Mouse (Mus musculus) embryo, embryonic 9.5 days (tissue): Measurements from ENCODE around the gene Plin1.
A peak's percentile ranks its signal among the peaks of the same experiment; 100 is the strongest.

ENCODE experiments used
- DNase-seq: peaks from one replicate; pipeline ENCODE4 v3.0.0-alpha.2; 2017; ENCODE audit errors: extremely low spot score

Gene Plin1

DNA sequence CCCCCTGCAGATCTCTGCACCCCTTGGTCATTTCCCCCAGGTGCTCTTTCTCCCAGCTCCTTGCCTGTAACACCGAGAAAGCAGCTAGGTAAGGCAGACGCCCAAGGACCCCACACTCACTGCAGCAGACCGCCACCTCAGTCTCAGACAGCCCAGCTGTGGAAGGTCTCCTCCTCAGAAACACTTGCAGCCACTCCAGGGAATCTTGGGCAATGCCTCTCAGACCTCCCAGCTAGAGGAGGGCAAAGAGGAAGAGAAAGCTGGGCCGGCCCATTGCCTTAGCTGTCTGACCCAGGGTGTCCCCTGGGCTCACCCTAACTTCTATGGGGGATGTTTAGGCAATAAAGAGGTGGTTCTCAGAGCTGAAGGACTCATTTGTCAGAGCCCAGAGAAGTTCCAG lies at the start of gene Plin1:
Plin1 (minus strand) TSS at position 282 of the 400 bp plus-strand sequence.
- DNase-seq: no peak

DNA sequence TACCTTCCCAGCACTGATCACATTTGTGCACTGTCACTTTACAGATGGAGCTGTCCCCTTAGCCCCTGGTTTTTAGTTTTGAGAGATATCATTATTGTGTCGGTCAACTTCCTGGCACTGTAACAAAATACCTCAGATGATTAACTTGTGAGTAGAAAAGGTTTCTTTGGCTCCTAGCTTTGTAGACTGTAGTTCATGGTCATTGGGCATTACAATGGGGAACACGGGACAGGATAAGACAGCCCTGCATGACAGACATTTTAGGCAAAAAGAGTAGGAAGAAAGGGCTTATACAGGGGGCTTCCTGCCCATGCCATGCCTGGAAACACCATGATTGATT lies 49.8 kb upstream of the Plin1 start:
- DNase-seq: no peak

DNA sequence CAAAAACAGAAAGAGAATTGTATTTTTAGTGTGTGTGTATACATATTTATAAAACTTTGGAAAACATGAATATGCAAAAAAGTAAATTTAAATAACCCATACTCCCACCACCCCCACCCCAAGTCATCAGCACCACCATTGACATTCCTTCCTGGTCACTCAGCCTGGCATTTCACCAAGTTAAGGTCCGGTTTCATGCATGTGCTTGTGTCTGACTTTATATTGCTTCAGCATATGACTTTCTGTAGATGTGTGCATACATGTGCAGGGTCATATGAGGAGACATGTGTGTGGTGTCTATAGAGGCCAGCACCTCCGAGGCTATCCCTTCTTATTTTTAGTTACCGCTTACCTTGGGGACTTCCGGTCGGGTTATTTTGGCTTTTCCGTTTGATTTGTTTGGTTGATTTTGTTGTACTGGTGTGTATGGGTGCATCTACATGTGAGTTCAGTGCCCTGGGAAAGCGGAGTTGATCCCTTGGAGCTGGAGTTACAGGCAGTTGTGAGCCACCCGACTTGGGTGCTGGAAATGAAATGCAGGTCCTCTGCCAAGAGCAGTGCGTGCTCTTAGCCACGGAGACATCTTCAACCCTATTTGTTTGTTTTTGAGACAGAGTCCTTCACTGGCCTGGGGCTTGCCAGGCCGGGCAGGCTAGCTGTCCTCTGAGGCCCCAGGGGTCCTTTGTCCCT lies 49.3 kb upstream of the Plin1 start:
- DNase-seq: no peak

DNA sequence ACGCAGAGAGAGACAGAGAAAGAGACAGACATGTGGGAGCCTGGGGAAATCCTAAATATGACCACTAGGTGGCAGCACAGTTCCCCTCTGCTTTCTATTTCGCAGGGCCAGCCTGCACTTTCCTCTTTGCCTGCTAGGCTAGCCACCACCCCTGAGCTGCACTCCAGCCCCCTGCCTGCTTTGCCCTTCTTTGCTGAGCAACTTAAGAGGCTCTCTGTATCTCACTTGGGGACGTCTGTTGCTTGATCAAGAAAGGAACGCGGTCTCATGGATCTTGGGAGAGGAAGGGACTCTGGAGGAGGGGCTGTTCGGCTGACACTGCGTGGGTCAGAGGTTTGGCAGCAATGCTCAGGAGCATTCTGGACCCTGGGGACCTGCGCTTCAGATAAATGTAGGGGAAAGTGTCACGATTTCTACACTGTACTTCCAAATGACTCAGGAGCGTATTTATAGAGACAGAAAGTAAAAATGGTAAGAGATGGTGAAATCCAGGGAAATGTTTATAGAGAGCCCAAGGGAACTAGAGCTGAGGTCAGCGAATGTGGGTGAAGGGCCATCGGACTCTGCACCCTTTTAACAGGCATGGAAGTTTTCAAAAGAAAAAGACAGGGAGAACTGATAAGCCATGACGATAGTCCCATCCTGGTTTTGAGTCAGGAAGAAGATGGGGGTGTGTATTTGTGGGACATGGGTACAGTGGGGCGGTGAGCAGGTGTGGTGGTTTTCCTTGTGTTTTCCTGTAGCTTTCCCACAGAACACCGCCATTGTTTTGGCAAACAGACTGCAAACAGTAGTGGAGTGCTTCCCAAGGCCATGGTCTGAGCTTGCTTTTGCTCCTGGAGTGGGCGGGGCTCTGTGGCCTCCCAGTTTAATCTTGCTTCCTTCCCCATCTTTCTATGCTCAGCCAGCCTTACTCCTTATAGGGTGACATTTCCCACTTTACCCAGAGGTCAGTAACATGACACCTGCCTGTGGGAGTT lies 48.2 kb upstream of the Plin1 start:
- peak; percentile 79 for DNase-seq

DNA sequence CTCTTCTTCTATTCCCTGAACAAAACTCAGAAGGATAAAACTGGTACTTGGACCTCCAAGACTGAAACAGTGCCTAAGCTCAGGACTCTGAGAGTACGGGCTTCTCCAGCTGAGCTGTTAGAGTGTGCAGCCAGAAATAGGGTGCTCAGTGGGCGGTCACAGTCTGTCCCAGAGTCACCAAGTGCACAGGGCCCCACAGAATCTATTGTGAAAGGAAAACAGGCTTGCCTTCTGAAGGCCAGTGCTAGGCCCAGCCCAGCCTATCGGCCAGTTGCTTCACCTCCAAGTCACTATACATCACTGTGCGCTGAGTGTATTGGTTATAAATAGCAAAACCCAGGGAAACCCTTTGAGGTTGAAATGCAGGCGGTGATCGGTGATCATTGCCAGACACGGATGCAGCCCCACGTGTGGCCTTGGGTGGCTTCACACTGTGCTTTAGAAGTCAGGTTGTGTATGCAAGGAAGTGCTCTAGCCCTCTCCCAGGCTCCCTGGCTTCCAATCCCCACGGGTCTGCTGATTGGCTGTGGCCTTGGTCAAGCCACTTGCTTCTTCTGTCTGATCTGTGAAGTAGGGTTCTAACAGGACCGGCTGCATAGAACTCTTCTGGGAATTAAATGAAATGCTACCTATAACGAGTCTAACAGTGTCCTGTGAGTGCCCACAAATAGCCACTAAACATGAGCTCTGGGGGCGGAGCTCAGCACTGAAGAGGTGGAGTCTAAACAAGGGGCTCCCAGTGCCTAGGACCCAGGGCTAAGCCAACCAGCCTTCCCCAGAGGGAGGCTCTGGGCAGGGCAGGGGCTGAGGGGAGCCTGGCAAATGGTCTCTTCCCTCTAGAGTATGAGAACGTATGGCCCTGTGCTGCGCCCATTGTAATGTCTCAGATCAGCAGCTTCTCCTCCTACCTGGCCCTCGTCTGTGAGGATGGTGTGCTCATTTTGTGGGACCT lies 39.1 kb upstream of the Plin1 start:
- no peak for DNase-seq

DNA sequence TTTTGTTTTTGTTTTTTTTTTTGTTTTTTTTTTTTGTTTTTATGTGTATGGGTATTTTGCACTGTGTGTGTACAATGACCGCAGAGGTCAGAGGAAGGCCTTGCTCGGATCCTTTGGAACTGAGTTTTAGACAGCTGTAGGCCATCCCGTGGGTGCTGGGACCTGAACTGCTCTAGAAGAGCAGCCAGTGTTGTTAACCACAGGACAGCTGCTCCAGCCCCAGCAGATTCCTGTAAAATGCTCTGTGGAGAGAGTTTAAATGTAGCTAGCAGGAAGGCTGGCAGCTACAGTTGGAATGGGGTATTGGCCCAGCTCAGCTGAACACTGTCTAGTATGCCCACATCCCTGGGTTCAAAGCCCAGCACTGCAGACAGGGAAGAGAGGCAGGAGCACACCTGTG lies 37.0 kb upstream of the Plin1 start:
- no peak for DNase-seq

DNA sequence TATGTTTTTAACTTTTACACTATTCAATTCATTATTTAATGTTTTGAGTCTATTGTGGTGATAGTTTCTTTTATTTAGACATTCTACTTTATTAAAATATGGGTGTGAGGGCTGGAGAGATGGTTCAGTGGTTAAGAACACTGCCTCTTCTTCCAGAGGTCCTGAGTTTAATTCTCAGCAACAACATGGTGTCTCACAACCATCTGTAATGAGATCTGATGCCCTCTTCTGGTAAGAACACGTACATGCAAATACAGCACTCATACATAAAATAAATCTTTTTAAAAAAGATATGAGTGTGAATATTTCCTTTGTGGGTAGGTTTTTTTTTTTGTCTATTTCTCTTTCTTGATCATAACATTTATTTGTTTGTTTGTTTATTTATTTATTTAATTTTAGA lies 33.3 kb upstream of the Plin1 start:
- no peak for DNase-seq

DNA sequence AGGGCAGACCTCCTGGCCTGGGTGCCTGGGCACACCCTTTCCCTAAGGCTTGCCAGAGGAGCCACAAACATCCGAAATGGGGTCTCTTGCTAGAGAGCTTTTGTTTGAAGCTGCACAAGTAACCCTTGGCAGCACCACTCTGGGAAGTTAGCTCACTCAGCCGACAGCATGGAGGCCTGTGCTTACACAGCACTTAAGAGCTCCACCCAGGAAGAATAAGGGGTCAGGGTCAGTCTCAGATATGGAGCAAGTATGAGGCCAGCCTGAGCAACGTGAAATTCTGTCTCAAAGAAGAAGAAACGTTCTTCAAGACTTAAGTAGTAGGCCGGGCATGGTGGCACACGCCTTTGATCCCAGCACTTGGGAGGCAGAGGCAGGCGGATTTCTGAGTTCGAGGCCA lies 29.4 kb upstream of the Plin1 start:
- no peak for DNase-seq

DNA sequence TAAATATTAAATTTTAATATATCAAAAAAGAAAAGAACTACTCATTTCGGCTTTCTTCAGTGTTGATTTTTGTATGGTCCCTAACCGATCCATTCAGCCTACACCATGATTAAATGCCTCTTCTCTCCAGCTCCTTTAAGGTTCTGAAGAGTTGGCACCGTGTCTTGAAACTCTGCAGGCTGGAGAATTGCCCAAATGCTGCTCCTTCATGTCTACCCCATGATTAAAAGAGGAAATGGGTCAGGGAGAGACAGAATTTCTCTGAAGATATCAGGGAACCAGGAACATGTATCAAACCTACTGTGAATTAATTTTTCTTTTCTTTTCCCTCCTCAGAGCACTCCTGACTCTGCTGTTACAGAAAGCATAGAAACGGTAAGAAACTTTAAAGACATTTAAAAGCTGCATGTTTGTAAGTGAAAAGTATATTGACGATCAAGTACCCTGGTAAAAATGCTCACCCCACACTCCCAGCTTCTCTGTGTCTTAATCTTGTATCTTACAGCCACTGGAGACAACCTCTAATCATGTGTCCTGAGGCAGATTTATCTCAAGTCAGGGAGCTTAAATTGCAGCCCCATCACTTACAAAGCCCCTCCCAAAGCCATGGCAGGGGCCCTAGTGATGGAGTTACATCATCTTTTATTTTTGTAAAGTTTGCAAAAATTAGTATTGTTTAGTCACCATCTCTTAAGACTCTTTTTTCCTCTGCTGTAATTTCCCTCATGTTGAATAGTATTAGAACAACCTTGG lies 28.6 kb upstream of the Plin1 start:
- DNase-seq: no peak

DNA sequence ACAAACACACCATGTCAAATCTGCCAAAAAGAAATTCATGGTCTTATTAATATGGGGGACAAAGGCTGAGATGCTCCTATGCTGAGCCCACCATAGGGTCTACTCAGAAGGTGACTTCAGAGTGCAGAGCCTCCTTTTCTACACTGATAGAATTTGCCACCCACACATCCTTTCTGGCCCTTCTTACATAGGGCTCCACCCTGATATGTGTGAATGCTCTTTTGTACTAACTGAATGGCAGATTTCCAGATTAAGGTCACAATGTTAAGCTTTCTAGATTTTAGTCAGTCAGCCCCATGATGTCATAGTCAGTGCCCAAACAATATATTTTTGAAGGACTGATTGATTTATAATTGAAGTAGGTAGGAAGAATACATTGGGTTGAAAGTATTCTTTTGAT lies 27.1 kb upstream of the Plin1 start:
- no peak for DNase-seq

DNA sequence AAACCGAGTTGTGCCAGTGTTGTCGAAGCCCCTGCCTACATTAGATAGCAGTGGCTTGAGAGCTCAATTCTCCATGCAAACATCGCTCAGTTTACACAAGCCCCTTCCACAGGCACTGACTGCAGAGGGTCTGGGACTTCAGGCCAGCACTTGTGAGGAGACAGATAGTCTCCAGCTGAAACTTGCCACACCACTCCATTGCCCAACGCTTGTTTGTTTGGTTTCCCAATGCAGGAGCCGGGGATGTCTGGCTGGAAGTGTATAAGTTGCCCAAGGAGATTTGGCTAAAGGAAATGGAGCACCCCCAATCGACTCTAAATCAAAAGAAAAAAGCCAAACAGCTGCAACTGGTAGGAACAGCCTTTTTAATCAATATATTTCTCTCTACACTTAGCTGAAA lies 25.5 kb upstream of the Plin1 start:
- no peak for DNase-seq

DNA sequence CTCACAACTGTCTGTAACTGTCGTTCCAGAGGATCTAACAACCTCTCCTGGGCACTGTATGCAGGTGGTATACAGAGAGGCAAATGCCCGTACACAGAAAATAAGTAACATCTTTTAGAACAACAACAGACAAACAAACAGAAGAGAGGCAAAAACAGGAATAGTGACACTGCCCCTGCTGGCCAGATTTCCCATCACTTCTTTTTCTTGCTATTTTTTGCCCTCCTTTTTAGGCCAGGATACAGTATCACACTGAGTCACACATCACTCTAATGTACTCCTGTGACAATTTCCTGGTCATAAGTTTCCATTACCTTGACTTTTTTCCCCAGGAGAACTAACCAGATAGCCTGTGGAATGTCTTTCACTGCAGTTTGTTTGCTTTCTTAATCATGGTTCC lies 23.6 kb upstream of the Plin1 start:
- no peak for DNase-seq

DNA sequence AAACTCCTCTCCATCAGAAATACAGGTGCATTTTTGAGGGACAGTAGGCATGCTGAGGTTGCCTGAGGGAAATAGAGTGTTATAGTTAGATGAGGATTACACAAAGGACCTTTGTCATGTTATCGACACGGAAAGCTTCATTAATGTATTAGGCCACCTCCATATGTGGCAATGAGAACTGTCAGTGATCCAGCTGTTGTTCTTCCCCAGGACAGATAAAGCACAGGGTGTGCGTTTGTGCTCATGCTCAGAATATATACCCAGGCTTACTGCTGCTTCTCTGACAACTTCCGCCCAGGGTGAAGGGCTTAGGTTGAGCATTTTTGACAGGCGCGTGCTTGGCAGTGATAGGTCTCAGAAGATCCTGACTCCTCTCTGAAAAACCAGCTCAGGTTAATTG lies 16.8 kb upstream of the Plin1 start:
- DNase-seq: no peak

DNA sequence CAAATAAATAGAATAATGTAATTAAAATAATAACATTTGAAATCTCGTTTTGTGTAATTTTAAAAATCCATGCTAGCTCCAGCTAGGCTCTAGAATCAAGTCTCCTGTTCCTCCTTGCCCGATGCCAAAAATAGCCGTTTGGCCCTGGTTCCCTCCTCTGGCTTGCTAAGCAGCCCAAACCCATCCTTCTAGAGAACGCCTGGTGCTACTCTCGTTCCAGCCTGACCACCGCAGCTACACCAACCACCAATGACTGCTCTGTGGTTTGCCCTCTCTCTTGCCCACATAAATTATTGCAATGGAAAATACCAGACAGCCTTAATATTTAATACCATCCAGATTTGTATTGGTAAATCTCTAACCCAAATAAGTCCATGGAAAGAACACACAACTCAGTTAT lies 15.0 kb upstream of the Plin1 start:
- DNase-seq: no peak

DNA sequence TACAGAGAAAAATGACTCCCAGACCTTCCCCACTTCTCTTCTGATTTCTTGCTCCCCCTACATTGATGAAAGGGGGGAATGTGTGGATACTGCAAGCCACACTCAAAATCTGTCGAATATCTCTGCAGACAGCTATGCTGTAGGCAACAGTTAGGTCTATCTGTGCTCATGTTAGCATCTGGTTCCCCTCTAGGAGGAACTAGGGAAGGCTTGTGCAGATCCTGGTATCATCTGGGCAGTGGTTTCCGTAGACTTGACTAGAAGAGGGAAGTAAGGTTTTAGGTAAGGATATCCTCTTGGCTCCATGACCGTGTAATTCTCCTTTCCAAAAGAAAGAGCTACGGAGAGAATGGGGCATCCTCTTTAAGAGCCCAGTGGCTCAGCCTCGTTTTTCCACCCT lies 11.9 kb upstream of the Plin1 start:
- DNase-seq: no peak

DNA sequence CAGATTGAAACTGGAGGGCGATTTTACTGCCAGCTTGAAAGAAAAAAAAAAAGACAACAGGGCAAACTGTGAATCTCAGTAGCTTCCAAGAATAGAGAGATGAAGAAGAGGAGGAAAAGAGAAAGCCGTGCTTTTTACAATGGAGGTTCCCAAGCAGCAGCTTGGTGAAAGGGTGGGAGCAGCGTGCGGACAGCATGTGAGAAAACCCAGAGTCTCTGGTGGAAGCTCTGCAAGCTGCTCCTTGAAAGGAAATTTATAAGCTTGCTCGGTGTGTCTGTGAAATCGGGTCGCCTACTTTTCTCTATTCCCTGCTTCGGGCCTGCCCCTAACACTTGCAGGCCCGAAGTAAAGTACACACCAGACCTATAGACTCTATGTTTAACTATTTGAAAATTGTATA lies 11.3 kb upstream of the Plin1 start:
- no peak for DNase-seq

DNA sequence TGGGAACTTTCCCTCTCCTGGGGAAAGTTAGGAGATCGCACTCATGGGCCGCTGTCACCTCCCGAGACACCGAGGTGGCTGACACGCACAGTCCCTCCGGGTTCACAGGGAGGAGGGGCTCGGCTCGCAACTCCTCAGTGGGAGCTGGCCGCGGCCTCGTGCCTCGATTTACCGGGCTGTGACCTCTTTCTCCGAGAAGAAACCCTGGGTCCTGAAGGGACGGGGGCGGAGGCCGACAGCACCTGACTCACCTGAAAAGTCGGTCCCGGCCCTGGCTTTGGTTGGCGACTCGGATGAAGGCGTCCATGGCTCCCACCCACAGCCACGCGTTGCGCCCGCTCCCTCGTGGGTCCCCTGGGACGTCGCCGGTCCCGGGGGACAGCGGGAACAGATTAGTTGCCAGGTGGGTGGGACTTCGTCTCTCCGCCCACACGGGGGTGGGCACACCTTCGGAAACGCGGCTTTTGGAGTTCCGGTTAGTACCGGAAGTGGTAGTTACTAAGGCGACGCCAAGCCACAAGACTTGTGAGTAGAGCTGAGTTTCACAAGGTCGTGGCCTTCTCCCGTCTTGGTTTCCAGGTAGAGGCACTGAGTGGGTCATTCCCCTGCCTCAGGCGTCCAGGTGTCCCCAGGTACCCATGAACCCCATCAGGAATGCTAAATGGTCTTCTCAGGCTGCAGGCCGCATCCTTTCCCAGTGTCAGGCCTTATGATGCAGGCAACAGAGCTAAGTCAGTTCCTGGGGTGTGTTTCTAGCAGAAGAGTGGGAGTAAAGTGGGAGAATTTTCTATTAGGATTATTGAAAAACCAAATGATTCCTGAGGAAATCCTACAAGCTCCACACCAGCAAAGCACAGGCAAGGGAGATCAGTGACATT lies 10.2 kb upstream of the Plin1 start, which contains the start of the genes Pex11a and Wdr93:
Pex11a (minus strand) TSS at position 473 of the 878 bp plus-strand sequence.
Wdr93 (plus strand) TSS at position 505 of the 878 bp plus-strand sequence.
- DNase-seq: peak; percentile 79

DNA sequence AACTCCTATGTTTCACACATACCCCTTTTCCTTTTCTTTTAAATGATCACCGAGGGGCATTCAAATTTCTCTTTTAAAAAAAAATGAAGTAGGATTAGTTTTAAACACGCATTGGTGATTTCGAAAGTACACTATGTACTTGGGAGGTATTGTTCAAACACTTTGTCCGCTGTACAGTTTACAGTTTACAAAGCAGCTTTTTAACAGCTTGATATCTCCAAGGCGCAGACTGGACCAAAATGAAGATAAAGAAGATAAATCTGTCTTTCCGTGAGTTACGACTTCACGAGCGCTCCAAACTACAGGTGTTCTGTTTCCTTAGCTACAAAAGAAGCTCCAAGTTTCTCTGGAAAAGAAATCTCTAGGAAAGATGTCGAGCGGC lies 9.6 kb upstream of the Plin1 start:
- DNase-seq: no peak

DNA sequence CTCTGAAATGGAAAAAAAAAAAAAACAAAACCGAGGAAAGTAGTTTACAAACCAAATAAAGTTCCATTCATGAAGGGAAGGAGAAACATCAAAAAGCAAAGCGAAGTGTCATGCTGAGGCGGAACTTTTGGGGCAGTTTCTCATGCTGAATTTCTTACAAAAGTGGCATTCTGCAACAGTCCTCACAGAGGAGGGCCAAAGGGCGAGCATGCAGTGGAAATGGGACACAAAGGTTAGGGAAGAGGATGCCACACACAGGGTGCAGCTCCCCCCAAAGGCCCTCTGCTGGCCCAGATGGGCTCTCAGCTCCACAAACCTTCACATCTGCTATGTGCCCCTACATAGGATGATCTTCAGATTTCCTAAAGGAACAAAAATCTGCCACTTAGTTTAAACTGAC lies 7.6 kb upstream of the Plin1 start:
- no peak for DNase-seq

DNA sequence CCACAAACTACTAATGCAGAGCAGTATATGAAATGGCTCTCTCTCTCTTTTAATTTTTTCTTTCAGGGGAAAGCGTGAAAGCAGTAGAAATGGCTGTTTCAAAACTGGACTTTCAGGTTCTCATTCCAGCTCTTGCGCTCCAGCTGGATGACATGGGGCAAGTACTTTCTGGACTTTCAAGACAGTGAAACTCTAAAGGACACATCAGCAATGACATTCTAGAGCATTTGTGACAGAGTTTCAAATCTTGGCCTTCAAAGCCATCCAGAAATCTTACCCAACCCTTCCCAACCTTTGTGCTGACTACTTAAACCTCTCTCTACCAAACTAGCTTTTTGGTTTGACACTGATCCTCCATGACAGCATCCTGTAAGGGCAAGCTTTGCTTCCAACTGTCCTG lies 6.2 kb upstream of the Plin1 start:
- no peak for DNase-seq
